Mouse (Mus musculus) embryonic fibroblast, embryonic 13.5 days (primary cell): ENCODE results near the gene Gm28048.

Experiments used
- CTCF ChIP-seq: IDR thresholded peaks from 2 replicates; pipeline ENCODE4 v1.5.1; 2011; ENCODE audit warnings: mild to moderate bottlenecking, control low read depth, low read length, moderate library complexity, borderline replicate concordance; ENCODE audit not compliant: insufficient read depth
- POLR2A ChIP-seq: IDR thresholded peaks from 2 replicates; pipeline ENCODE4 v1.6.1; 2011; ENCODE audit warnings: low read depth, mild to moderate bottlenecking, control low read depth, low read length, moderate library complexity

DNA sequence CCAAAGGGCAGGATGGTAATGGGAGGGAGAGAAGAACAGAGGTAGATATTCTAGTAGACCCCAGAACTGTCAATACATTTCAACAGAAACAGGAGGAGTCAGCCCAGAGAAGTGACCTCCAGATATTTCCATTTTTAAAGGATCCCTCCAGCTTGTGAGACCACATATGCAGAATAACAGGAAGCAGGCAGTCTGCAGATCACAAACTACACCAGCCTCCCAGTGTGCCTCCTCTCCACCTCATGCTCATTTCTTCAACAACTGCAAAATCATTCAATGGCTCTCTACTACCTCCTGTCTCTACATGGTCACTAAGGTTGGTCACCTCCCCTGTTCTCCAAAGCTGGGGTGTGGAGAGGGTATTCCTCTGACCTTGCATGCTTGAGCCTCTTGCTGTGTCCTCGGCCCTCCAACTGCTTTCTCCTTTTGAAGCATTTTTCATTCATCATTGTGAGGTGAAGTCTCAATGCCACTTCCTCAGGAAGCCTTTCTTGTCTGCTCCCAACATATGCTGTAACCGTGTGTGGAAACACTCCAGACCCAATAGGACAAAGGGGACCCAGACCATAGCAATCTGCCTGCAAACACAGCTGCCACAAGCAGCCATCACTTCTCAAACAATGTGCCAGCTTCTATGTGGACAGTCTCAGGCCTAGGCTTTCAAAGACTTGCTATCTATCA, 128.3 kb downstream of the Gm28048 start:
- no peak for TF ChIP-seq CTCF
- no peak for TF ChIP-seq POLR2A
